In the genomic region with DNA sequence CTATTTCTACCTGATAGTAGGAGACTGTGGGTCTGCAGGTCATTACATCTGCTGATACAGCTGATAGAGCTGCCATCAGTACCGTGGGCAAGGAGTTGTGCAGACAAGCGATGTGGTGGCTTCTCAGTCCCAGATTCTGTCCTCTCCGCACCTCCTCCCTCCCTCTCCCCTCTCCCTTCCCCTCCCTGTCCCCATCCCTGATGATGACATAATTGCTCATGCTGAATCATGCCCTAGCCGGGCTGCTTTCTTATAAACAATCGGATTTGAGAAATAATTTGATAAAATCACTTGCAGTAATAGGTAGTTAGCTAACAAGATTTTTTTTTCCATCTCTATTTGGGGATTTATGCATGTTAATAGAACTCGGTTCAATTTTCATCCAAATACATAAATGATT, we compare ENCODE assay signal across 17 mouse cellular contexts. TPM values are rescaled to one million over a fixed set of nuclear protein-coding genes. Genes with fewer than 3 reads are reported as not detected.
DNase-seq lines count a peak whose midpoint lies in the region; ATAC-seq lines count a peak whose summit lies in the region.
"Had no signal": no experiment of that assay in that cellular context is flagged by ENCODE, and none has a peak within 500 bp of the region (broad histone marks: within the 10 kb centered on the region; RNA-seq: fewer than 3 reads in every experiment).

A gene (minus strand): TSS at position 144 of the 400 bp plus-strand sequence.

- H3K36me3 ChIP-seq in hindbrain, embryonic 16.5 days (ENCODE audit: control insufficient read depth, insufficient read depth, low read length) = no peaks in the 10 kb centered on the region
- H3K36me3 ChIP-seq: embryonic facial prominence, embryonic 12.5 days; G1E; heart, embryonic 10.5 days; liver, embryonic 13.5 days had no signal

- H3K4me3 ChIP-seq in hindbrain, embryonic 16.5 days (ENCODE audit: low read length) = no peak within 1 kb of the TSS
- H3K4me3 ChIP-seq: embryonic facial prominence, embryonic 12.5 days; heart, embryonic 10.5 days; liver, embryonic 13.5 days had no signal

- no peaks in the 10 kb centered on the region for H3K9me3 ChIP-seq in hindbrain, embryonic 16.5 days (ENCODE audit: control insufficient read depth, low read length)
- H3K9me3 ChIP-seq: embryonic facial prominence, embryonic 12.5 days; heart, embryonic 10.5 days; liver, embryonic 13.5 days had no signal

- H3K27me3 ChIP-seq in hindbrain, embryonic 16.5 days (replicated peaks; ENCODE audit: control insufficient read depth, insufficient read depth, low read length) = 0 out of 2 replicates have a peak, but pooled peaks cover 2% of the 10 kb centered on the region
- H3K27me3 ChIP-seq: embryonic facial prominence, embryonic 12.5 days; liver, embryonic 13.5 days had no signal

- WGBS in hindbrain, embryonic 16.5 days = 73% methylated on average over 6 of the region's 6 CpGs

- H3K27ac ChIP-seq in hindbrain, embryonic 16.5 days (ENCODE audit: low read depth, low read length) = no peak within 1 kb of the TSS
- H3K27ac ChIP-seq: embryonic facial prominence, embryonic 12.5 days; heart, embryonic 10.5 days; liver, embryonic 13.5 days had no signal

- ATAC-seq in hindbrain, embryonic 16.5 days = no peak

- 0 out of 2 replicates have a peak within 1 kb of the TSS, but pooled peaks have one; percentile 4 for H3K9ac ChIP-seq in hindbrain, embryonic 16.5 days (ENCODE audit: low read depth, low read length)
- H3K9ac ChIP-seq: embryonic facial prominence, embryonic 12.5 days; liver, embryonic 13.5 days had no signal

- DNase-seq in adrenal gland, adult (ENCODE audit: inconsistent age in 2 of 2, low spot score in 1 of 2) = peak; percentile 42 to 71
- DNase-seq in adrenal gland, postnatal 4 days (ENCODE audit: low spot score in 2 of 2) = no peak
- peak; percentile 7 for DNase-seq in retina, postnatal 1 day
- no peak for DNase-seq in retina, embryonic 14.5 days (ENCODE audit: low spot score)
- peak; percentile 13 for DNase-seq in skeletal muscle tissue, adult 2 months (ENCODE audit: low read depth, low spot score)
- DNase-seq in thymus, postnatal 4 days = no peak
- DNase-seq in cerebellum, postnatal 4 days (ENCODE audit: low spot score in 2 of 2) = no peak
- DNase-seq: cerebellum, adult 11-12 months; heart, postnatal 4 days; liver, embryonic 13.5 days; lung, postnatal 36 days; thymus, postnatal 14 days had no signal

- H3K4me1 ChIP-seq in hindbrain, embryonic 16.5 days (ENCODE audit: control insufficient read depth, insufficient read depth, low read depth, low read length) = peaks cover 3% of the 10 kb centered on the region
- H3K4me1 ChIP-seq: liver, embryonic 13.5 days had no signal

- peak within 1 kb of the TSS; percentile 20; the same call in 1 of the 2 replicates for H3K4me2 ChIP-seq in hindbrain, embryonic 16.5 days (ENCODE audit: low read length)
- H3K4me2 ChIP-seq: embryonic facial prominence, embryonic 12.5 days; liver, embryonic 13.5 days had no signal

RNA-seq across cellular contexts. Expression of the gene that starts here (rescaled TPM):
- not detected for total RNA-seq in adrenal gland, postnatal 4 days (2021)
- not detected in 2 replicates for polyA plus RNA-seq in hindbrain, embryonic 16.5 days (2015; fragmentation: Nextera tagmentation; extraction: Ambion mirVana)
- total RNA-seq: G1E; heart, postnatal 4 days had no signal
- polyA plus RNA-seq: embryonic facial prominence, embryonic 12.5 days; G1E; heart, embryonic 10.5 days; kidney, embryonic 14.5 days; liver, embryonic 13.5 days had no signal

Comparison
In these comparisons a context has a peak if more than half of its experiments do, and no peak if none do; other contexts are left out.
1. DNase-seq: peak in adrenal gland, adult (2 of 2), retina, postnatal 1 day (single experiment) and skeletal muscle tissue, adult 2 months (single experiment); none in adrenal gland, postnatal 4 days (0 of 2), retina, embryonic 14.5 days (single experiment), thymus, postnatal 4 days (single experiment) and cerebellum, postnatal 4 days (0 of 2).